Comparison of ENCODE assay signal across 9 mouse cellular contexts in genomic region chr7:15920645-15921190, GRCm38 (mm10). TPM values are rescaled to one million over a fixed set of nuclear protein-coding genes. Genes with fewer than 3 reads are reported as not detected.
DNase-seq lines count a peak whose midpoint lies in the region; ATAC-seq and TF ChIP-seq lines count a peak whose summit lies in the region.
"Had no signal": no experiment of that assay in that cellular context is flagged by ENCODE, and none has a peak within 500 bp of the region (broad histone marks: within the 10 kb centered on the region; RNA-seq: fewer than 3 reads in every experiment).

No protein-coding gene starts in this region.

- peak overlapping the region; percentile 81 for H3K9ac ChIP-seq in embryonic facial prominence, embryonic 13.5 days
- H3K9ac ChIP-seq in intestine, embryonic 14.5 days (ENCODE audit: low read length) = peak overlapping the region; percentile 85; the same call in 1 of the 2 replicates
- peak overlapping the region; percentile 75 for H3K9ac ChIP-seq in neural tube, embryonic 12.5 days

- DNase-seq in left cerebral cortex, adult 2 months (ENCODE audit: extremely low spot score in 1 of 2, low spot score in 2 of 2) = peak in 1 of 2 experiments; percentile 29
- no peak for DNase-seq in left cerebral cortex, postnatal 4 days
- no peak for DNase-seq in intestine, embryonic 14.5 days (ENCODE audit: low spot score)
- DNase-seq in layer of hippocampus, adult 8-10 months (ENCODE audit: low spot score in 2 of 2) = no peak
- DNase-seq in T-cell, adult 2 months (ENCODE audit: low spot score) = no peak
- no peak for DNase-seq in kidney, postnatal 10 days

- H3K4me1 ChIP-seq in embryonic facial prominence, embryonic 13.5 days = peaks cover 23% of the 10 kb centered on the region
- peaks cover 16% of the 10 kb centered on the region for H3K4me1 ChIP-seq in intestine, embryonic 14.5 days (replicated peaks; ENCODE audit: control insufficient read depth, insufficient read depth, low read length)
- H3K4me1 ChIP-seq in neural tube, embryonic 12.5 days = peaks cover 20% of the 10 kb centered on the region

- ATAC-seq in embryonic facial prominence, embryonic 13.5 days (ENCODE audit: insufficient number of reproducible peaks, insufficient read depth, low FRiP score, low TSS enrichment, low read depth) = no peak
- no peak for ATAC-seq in intestine, embryonic 14.5 days (replicated peaks; ENCODE audit: low FRiP score, low TSS enrichment, low read depth)
- ATAC-seq in neural tube, embryonic 12.5 days (ENCODE audit: low FRiP score, low read depth) = no peak

- no peaks in the 10 kb centered on the region for H3K27me3 ChIP-seq in embryonic facial prominence, embryonic 13.5 days
- H3K27me3 ChIP-seq in intestine, embryonic 14.5 days (replicated peaks; ENCODE audit: control insufficient read depth, insufficient read depth, low read length) = no peaks in the 10 kb centered on the region
- H3K27me3 ChIP-seq in neural tube, embryonic 12.5 days (replicated peaks) = no peaks in the 10 kb centered on the region

- peaks cover 46% of the 10 kb centered on the region for H3K36me3 ChIP-seq in embryonic facial prominence, embryonic 13.5 days
- peaks cover 36% of the 10 kb centered on the region for H3K36me3 ChIP-seq in intestine, embryonic 14.5 days (ENCODE audit: control insufficient read depth, insufficient read depth, low read length)
- H3K36me3 ChIP-seq in neural tube, embryonic 12.5 days = peaks cover 35% of the 10 kb centered on the region

- H3K4me3 ChIP-seq in left cerebral cortex, adult 2 months = peak overlapping the region; percentile 72
- peak overlapping the region; percentile 70 for H3K4me3 ChIP-seq in embryonic facial prominence, embryonic 13.5 days
- peak overlapping the region; percentile 74 for H3K4me3 ChIP-seq in intestine, embryonic 14.5 days (ENCODE audit: low read depth, low read length)
- H3K4me3 ChIP-seq in neural tube, embryonic 12.5 days = peak overlapping the region; percentile 69

- H3K4me2 ChIP-seq in embryonic facial prominence, embryonic 13.5 days = peak overlapping the region; percentile 73
- H3K4me2 ChIP-seq in intestine, embryonic 14.5 days (ENCODE audit: low read length) = peak overlapping the region; percentile 81
- peak overlapping the region; percentile 75 for H3K4me2 ChIP-seq in neural tube, embryonic 12.5 days (replicated peaks)

- H3K27ac ChIP-seq in left cerebral cortex, adult 2 months = peak overlapping the region; percentile 100
- no peak overlapping the region for H3K27ac ChIP-seq in embryonic facial prominence, embryonic 13.5 days
- no peak overlapping the region for H3K27ac ChIP-seq in intestine, embryonic 14.5 days (ENCODE audit: low read depth)
- no peak overlapping the region for H3K27ac ChIP-seq in neural tube, embryonic 12.5 days

- intact Hi-C loops in left cerebral cortex, adult 2 months (cut with DNase I) = loop anchor here (1.0 kb wide), 1 partner anchor 13 kb away; no protein-coding TSS in a partner anchor
- intact Hi-C loops in left cerebral cortex, postnatal 4 days (cut with DNase I) = no loop called here

- TF ChIP-seq CTCF in left cerebral cortex, adult 2 months (IDR thresholded peaks at IDR 0.05) = no peak

- H3K9me3 ChIP-seq in embryonic facial prominence, embryonic 13.5 days = no peaks in the 10 kb centered on the region
- H3K9me3 ChIP-seq in intestine, embryonic 14.5 days (ENCODE audit: control insufficient read depth, low read length) = no peaks in the 10 kb centered on the region
- no peaks in the 10 kb centered on the region for H3K9me3 ChIP-seq in neural tube, embryonic 12.5 days

- WGBS in embryonic facial prominence, embryonic 13.5 days = 80% methylated on average over 6 of the region's 6 CpGs
- WGBS in intestine, embryonic 14.5 days = 86% methylated on average over 6 of the region's 6 CpGs
- WGBS in neural tube, embryonic 12.5 days = 87% methylated on average over 6 of the region's 6 CpGs

RNA-seq across cellular contexts. Expression of gene Selenow, which starts 1.5 kb away (rescaled TPM):
- 1,000 to 10,000 TPM; 1,033 to 1,089 TPM for total RNA-seq in left cerebral cortex, adult 2 months (2021)
- total RNA-seq in left cerebral cortex, postnatal 4 days (2021) = 1,000 to 10,000 TPM; 1,074 to 1,076 TPM
- polyA plus RNA-seq in embryonic facial prominence, embryonic 13.5 days (2015; fragmentation: Nextera tagmentation; extraction: Ambion mirVana) = 1,180 and 1,188 TPM in 2 replicates
- polyA plus RNA-seq in intestine, embryonic 14.5 days (2014; fragmentation: Nextera tagmentation; extraction: Ambion mirVana) = 802 and 852 TPM in 2 replicates
- polyA plus RNA-seq in neural tube, embryonic 12.5 days (2016; fragmentation: Nextera tagmentation; extraction: Ambion mirVana) = 1,130 and 1,196 TPM in 2 replicates
- total RNA-seq in layer of hippocampus, adult 8-10 months (2022) = 1,000 to 10,000 TPM; 1,057 to 1,355 (median 1,220) TPM

RNA-seq across cellular contexts. Expression of gene Nop53, which starts 25.2 kb away (rescaled TPM):
- total RNA-seq in left cerebral cortex, adult 2 months (2021) = 100 to 1,000 TPM; 108 to 113 TPM
- 100 to 1,000 TPM; 110 to 112 TPM for total RNA-seq in left cerebral cortex, postnatal 4 days (2021)
- polyA plus RNA-seq in embryonic facial prominence, embryonic 13.5 days (2015; fragmentation: Nextera tagmentation; extraction: Ambion mirVana) = 210 and 222 TPM in 2 replicates
- polyA plus RNA-seq in intestine, embryonic 14.5 days (2014; fragmentation: Nextera tagmentation; extraction: Ambion mirVana) = 182 and 190 TPM in 2 replicates
- 157 and 169 TPM in 2 replicates for polyA plus RNA-seq in neural tube, embryonic 12.5 days (2016; fragmentation: Nextera tagmentation; extraction: Ambion mirVana)
- total RNA-seq in layer of hippocampus, adult 8-10 months (2022) = 100 to 1,000 TPM; 103 to 147 (median 122) TPM

RNA-seq across cellular contexts. Expression of gene Crxos, which starts 38.3 kb away (rescaled TPM):
- under 1 TPM in 1 of 2 experiments, not detected in 1; 0.29 TPM for total RNA-seq in left cerebral cortex, adult 2 months (2021)
- not detected for total RNA-seq in left cerebral cortex, postnatal 4 days (2021)
- polyA plus RNA-seq in embryonic facial prominence, embryonic 13.5 days (2015; fragmentation: Nextera tagmentation; extraction: Ambion mirVana) = not detected in 2 replicates
- not detected in 2 replicates for polyA plus RNA-seq in intestine, embryonic 14.5 days (2014; fragmentation: Nextera tagmentation; extraction: Ambion mirVana)
- not detected in 2 replicates for polyA plus RNA-seq in neural tube, embryonic 12.5 days (2016; fragmentation: Nextera tagmentation; extraction: Ambion mirVana)
- under 1 TPM in 1 of 4 experiments, not detected in 3; 0.23 TPM for total RNA-seq in layer of hippocampus, adult 8-10 months (2022)
- polyA plus RNA-seq: activated CD4-positive, CD25-positive, alpha-beta regulatory T cell, adult 4 months had no signal

RNA-seq across cellular contexts. Expression of gene Crx, which starts 41.0 kb away (rescaled TPM):
- total RNA-seq in left cerebral cortex, adult 2 months (2021) = not detected
- total RNA-seq in left cerebral cortex, postnatal 4 days (2021) = not detected
- not detected in 2 replicates for polyA plus RNA-seq in embryonic facial prominence, embryonic 13.5 days (2015; fragmentation: Nextera tagmentation; extraction: Ambion mirVana)
- polyA plus RNA-seq in intestine, embryonic 14.5 days (2014; fragmentation: Nextera tagmentation; extraction: Ambion mirVana) = not detected in 2 replicates
- polyA plus RNA-seq in neural tube, embryonic 12.5 days (2016; fragmentation: Nextera tagmentation; extraction: Ambion mirVana) = not detected in 2 replicates
- total RNA-seq in layer of hippocampus, adult 8-10 months (2022) = not detected
- polyA plus RNA-seq: activated CD4-positive, CD25-positive, alpha-beta regulatory T cell, adult 4 months had no signal

RNA-seq across cellular contexts. Expression of gene Ehd2, which starts 46.6 kb away (rescaled TPM):
- total RNA-seq in left cerebral cortex, adult 2 months (2021) = 1 to 10 TPM; 6.4 to 6.7 TPM
- total RNA-seq in left cerebral cortex, postnatal 4 days (2021) = 1 to 10 TPM; 6.2 to 6.7 TPM
- 36.9 and 41.2 TPM in 2 replicates for polyA plus RNA-seq in embryonic facial prominence, embryonic 13.5 days (2015; fragmentation: Nextera tagmentation; extraction: Ambion mirVana)
- polyA plus RNA-seq in intestine, embryonic 14.5 days (2014; fragmentation: Nextera tagmentation; extraction: Ambion mirVana) = 37.7 and 38.6 TPM in 2 replicates
- 9.2 and 12.1 TPM in 2 replicates for polyA plus RNA-seq in neural tube, embryonic 12.5 days (2016; fragmentation: Nextera tagmentation; extraction: Ambion mirVana)
- total RNA-seq in layer of hippocampus, adult 8-10 months (2022) = 10 to 100 TPM in 1 of 4 experiments, 1 to 10 TPM in 3; 6.3 to 10.3 (median 8.7) TPM
